Mouse (Mus musculus) embryo, embryonic 9.5 days (tissue): ENCODE results near the gene Hspa2.

Source experiments
- DNase-seq: peaks from one replicate; pipeline ENCODE4 v3.0.0-alpha.2; 2017; ENCODE audit errors: extremely low spot score

Gene Hspa2

DNA sequence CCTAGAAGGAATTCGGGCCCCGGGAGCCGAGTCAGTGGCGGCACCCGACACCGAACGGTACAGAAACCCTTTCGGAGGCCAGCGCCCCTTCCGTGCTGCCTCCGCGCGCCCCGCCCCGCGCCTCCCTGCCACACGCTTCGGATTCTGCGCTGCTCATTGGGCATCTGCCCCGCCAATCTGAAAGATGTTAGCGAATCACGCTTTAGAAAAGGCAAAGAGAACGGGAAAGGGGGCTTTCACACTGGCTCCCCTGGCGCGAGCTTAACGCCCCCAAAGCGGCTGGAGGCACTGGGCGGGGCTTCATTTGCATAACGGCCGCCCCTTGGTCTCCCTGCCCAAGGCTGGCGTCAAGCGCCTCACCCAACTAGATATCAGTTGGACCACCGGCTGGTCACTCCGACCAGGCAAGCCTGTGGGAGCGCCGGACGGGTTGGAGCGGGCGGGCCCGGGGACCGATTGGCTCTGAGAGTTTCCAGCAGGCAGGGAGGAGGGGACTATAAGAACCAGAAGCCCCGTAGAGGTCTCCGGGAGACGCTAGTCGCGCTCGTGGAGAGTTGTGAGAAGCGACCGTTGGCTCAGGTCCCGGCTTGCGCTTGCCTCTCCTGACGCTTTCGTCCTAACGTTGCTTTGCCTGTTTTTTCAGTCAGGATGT lies at the start of gene Hspa2:
Gene Hspa2, plus strand, starts transcription at position 291 of the 652 bp plus-strand sequence.
- DNase-seq, result peak; percentile 99

DNA sequence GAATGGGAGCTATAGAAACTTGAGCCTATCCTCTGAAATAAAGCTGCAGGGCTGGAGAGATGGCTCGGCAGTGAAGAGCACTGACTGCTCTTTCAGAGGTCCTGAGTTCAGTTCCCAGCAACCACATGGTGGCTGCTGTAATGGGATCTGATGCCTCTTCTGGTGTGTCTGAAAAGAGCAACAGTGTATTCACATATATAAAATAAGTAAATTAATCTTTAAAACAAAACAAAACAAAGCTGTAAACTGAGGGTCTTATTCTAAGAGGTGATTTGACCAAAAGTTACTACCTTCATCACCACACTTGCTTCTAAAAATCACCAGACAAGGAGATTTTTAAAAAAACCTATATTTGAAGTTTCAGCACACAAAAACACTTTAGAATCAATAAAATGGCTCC lies 43.1 kb upstream of the Hspa2 start:
- DNase-seq, result no peak

DNA sequence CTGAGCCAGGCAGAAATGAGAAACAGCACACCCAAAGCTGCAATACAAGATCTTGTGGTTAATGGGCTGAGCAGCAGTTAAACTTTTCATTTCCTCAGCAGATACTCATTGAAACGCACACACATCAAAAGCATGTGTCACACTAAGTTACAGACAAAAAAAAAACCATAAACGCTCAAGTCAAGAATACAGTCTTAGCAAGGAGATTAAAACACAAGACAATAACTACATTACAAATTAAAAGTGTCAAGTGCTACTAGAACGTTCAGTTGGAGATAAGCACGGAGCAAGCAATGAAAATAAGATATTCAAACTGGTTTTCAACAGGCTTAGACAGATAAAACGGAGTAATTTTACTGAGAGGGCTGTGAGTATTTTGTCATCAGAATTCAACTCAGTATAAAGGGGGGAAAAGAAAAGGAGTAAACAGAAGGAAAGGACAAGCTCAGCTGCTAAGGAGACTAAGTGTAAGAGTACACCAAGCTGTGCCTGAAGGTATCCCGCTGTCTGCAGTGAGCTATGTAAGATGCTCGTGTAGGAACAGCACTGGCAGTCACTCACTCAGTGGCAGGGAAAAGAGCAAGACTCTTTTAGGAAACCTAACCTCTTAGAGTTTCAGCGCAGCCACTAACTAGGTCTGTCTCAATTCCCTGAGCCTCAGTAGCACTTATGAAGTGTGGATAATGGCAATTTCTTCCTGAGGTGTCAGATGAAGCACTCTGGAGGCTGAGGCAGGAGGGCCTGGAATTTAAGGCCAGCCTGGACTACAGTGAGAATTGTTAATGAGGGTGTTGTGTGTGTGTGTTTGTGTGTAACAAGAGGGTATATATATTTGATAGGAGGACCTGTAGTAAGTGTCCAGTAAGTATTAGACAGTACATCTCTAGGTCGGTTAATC lies 42.3 kb upstream of the Hspa2 start:
- DNase-seq, result no peak

DNA sequence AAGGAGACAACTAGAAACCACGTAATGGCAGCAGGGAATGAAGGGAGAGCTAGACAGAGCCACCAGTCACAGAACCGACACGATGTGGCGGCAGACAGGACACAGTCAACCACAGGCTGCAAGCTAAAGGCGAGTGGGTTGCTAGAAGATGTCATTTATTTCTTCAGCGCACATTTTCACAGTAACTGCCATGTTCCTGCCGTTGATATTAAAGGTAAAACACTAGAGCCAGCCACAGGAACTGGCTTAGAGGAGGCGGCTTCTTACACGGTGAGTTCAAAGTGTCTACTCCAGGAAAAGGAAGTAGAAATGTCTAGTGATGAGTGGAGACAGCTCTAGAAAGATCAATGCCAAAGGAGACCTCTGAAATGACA lies 41.7 kb upstream of the Hspa2 start:
- no peak for DNase-seq

DNA sequence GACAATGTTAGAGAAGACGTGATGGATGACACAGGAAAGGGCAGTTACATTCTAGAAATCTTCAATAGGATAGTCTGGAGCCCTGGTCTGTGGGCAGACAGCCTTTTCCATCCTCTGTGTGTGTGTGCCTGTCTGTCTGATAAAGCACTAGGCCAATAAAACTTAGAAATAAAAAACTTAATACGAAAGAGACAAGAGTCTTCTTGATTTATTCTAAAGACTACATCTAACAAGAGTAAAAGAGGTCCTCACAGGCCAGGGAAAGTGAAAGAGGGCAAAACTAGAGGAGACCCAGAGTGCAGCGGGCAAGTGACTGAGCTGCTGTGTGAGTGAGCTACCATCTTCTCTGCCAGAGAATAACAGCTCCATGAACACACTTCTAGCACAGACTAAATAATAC lies 37.7 kb upstream of the Hspa2 start:
- DNase-seq, result no peak

DNA sequence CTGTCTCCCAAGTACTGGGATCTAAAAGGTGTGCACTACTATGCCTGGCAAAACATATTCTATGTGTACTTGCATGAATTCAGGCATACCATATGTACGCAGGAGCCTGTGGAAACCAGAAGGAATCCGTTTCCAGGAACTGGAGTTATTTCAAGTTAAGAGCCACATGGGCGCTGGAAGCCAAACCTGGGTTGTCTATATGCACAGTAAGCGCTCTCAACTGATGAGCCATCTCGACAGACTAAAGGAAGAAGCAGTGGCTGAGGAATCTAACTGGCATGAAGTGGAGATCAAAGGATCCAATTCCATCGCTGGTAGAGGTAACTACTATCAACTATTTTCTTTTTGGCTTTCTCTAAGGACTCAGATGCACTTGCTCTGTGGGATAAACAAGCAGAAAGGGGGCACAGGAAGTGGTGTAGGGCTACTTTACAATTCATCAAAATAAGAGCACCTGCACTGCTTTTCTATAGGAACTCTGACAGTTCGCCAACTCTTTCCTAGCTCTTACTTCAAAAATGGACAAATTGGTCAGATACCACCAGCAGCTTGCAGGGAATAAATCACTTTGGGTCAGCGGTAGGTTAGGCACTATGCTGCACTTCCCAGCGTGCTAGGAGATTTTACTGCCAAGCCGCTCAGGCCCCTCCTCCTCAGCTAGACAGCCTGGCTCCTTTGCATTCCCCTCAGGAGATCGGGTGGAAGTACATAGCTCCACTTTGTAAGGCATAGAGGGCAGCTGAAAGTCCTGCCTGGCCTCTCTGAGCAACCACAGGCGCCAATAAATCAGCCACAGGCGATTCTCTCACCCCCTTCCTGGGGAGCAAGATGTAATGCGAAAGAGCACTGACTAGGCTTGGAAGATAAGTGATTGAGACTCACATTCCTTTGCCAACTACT lies 36.6 kb upstream of the Hspa2 start:
- peak; percentile 59 for DNase-seq

DNA sequence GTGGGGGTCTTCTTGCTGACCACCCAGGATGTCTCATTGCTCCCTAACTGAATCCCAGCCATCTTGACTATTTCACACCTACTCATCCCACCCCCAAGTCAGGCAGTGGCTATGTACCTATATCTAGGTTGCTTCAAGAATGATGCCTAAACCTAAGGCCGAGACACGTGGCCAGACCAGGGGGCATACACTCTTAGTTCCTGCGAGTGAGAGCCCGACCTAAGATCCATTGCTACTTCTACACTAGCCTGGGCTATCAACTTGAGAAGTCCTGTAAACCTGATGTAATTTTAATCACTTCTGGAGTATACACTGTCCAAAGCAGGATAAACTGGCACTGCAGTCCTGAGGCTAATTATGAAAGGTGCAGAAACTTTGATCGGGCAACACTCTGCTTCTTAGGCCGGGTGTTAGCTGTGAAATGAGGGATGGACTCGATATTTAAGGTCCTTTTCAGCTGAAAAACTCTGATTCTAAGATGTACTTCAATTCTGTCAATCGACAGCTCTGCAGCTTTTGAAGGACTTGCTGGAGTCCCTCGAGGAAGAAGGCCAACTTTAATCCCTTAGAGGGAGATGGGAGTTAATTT lies 35.7 kb upstream of the Hspa2 start:
- DNase-seq, result peak; percentile 23

DNA sequence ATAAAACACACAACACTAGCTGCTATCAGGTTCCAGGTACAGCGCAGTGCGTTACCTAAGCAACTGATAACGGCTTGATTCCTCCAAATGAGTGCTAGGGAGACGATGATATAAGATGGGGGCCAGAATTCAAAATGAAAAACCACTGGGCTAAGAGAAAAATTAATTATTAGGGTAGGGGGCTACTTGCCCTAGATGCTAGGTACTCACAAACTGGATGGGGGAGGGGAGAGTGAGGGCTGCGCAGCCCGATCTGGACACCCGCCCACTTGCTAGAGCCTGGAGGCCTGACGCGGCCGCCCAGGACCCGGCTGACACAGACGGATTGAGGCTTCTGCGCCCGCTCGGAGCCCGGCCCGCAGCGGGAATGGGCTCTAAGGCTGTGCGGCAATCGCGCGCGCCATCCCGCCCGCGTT lies 35.2 kb upstream of the Hspa2 start:
- peak; percentile 69 for DNase-seq

DNA sequence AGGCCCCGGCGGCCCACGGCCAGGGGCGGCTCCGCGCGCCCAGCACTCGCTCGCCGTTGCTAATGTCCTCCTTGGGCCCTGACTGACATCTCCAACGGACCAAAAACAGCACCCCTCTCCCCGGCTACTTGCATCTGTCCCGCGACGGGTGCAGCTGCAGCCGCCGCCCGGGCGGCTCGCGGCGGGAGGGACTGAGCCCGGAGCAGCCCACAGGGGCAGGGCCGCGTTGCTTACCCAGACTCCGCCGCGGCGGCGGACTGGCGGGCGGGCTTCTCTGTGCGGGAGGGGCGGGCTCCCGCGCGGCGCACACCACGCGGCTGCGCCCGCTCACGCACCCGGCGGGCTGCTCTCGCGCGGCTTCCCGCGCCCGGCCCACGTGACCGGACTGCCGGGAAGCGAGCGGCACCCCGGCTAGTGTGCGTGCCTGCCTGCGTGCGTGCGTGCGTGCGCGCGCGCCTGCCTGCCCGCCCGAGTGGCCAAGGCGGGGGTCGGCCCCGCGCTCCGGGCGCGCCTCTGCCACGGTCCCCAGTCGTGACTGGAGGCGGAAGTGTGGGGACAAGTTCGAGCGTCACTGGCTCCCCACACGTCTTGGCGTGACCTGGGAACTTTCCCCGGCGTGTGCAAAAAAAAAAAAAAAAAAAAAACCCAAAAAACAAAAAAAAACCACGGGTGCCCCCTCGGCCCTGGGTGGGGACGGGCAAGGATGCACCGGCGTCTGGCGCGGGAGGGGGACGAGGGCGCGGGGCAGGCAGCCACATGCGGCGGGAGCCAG lies 34.6 kb upstream of the Hspa2 start, which contains the start of gene Zbtb25:
Gene Zbtb25, minus strand, starts transcription at position 397 of the 772 bp plus-strand sequence.
- DNase-seq, result peak; percentile 85

DNA sequence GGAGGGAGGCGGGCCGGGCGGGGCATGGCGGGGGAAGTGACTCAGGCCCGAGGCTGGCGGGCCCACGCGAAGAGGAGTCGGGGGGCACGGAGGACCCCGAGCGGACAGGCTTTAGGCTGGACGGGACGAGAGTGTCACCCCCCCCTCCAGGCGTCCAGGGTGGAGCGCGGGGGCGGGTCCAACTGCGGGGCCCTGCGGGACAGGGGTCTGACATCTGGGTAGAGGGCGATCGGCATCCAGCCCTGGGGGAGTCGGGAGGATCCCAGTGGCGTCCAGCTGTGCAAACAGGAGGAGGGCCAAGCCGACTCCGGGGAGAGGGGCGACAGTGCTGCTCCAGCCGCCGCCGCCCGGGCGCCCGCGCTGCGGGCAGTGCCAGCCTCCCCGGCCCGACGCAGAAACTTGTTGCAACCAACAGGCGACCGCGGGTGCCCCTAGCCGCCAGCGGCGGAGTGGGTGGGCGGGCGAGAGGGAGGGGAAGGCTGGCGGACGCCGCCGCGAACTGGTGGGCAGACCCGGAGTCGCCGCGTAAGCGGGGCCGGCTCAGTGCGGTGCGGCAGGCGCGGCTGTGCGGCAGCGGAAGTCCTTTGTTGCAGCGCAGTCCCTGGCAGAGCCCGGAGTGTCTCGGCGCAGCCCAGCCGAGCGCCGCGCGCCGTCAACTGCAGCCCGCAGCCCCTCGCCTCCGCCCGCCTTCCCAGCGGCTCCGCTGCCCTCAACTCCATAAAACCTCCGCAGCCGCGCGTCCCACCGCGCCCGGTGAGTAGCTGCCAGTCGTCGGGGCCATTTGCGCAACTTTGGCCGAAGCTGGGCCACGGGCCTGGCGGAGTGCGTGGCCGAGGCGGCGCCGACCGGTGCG lies 33.8 kb upstream of the Hspa2 start, which contains the start of gene Zbtb1:
Gene Zbtb1, plus strand, starts transcription at position 289 of the 853 bp plus-strand sequence.
- peak; percentile 89 for DNase-seq

DNA sequence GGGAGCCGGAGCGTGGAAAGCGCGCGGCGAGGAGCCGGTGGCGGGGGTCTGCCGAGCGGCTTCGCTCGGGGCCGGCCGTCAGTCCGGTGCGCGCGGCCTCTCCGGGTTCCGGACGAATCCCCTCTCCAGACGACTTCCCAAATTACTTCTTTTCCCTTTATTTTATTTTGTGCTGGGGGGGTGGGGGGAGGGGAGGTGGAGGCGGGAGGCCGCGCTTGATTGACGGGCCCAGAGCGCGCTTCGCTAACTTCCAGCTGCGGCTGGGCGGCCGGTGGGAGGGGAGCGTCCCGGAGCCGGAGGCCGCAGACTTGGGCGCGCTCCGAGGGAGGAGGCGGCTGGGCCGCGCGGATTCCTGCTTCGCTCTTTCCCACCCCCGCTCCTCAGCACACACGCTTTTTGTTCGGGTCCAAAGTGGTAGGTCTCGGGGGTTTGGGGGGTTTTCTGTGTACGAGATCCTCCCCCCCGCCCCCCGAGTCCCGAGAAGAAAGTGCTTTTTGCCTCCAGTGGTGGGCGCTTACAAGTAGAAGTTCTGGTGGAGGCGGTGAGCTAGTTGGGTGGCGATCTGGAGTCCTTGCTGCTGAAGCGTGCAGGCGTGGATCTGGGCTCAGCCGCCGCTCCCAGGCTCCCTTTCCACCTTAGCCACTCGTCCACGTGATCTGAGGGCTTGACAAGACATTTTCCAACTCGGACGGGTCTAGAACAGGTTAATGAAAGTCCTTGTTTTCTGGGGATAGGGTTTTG lies 33.0 kb upstream of the Hspa2 start:
- DNase-seq, result peak; percentile 85

DNA sequence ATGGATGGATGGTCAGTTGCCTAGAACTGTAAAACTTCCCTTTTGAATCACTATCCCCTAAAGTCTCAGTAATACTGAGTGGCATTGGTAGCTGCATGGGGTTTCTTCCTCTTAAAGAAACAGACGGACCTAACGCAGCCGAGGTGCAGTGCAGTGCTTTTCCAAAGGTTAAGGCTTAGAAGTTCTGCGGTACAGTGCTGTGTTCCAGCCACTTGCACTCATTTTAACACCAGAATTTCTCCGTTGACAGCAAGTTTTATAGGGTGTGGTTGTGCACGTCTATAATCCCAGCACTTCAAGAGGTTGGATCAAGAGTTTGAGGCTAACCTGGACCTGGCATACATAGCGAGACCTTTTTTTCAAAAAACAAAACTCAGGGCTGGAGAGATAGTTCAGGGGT lies 31.9 kb upstream of the Hspa2 start:
- DNase-seq, result no peak

DNA sequence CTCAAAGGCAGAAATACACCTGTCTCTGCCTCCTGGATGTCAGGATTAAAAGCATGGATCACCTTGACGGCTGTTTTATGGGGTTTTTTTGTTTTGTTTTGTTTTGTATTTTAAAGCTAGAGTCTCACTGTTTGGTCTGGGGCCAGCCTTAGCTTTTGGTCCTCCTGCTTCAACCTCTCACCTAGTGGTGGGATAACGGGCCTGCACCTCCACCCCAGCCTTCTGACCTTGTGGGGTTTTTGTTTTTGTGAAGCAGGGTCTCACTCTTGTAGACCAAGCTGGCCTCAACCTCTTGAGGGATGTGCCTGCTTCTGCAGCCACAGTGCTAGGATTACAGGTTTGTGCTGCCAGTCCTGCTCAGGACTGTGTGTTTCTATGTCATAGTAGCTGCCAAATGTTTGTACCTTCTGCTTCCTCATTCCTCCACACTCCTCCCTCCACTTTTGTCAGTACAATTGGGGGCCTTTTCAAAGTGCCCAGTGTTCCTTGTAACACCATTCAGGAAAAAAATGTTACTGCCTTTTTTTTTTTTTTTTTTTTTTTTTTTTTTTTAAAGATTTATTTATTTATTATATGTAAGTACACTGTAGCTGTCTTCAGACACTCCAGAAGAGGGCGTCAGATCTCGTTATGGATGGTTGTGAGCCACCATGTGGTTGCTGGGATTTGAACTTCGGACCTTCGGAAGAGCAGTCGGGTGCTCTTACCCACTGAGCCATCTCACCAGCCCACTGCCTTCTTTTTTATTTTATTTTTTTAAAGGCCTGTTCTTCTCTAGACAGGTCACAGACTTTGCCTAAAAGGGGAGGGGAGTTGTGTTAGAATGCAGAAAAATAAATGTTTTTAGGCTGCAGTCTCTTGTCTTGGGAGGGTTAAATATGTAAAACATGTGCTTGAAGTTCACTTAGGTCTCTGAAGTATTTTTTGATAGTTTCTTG lies 30.8 kb upstream of the Hspa2 start:
- DNase-seq, result peak; percentile 18

DNA sequence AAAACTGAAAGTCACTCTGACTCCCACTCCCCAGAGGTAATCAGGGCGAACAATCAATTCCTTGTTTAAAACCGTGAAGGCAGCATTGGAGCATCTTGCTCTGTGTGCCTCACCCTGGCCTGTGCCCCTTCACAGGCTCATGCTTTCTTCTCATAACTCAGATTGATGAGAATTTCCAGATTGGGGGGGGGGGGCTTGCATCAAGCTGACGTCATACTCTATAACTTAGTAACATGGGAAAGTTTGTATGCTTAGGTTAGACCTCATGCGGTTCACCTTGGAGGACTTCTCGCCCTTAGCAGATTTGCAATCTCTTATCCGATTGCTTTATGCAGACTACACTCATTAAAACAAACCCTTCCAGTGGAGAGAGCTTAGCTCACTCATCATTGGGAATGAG lies 30.0 kb upstream of the Hspa2 start:
- no peak for DNase-seq

DNA sequence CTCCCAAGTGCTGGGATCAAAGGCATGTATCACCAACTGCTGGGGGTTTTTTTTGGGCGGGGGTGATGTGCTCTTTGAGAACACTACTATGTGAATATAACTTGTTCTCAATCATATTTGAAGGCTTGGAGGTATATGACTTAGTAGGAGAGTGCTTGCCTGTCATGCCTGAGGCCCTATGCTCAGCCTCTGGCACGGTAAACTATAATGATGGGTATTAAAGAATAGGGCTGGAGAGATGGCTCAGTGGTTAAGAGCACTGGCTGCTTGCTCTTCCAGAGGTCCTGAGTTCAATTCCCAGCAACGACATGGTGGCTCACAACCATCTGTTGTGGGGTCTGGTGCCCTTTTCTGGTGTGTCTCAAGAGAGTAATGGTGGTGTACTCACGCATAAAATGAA lies 29.1 kb upstream of the Hspa2 start:
- no peak for DNase-seq

DNA sequence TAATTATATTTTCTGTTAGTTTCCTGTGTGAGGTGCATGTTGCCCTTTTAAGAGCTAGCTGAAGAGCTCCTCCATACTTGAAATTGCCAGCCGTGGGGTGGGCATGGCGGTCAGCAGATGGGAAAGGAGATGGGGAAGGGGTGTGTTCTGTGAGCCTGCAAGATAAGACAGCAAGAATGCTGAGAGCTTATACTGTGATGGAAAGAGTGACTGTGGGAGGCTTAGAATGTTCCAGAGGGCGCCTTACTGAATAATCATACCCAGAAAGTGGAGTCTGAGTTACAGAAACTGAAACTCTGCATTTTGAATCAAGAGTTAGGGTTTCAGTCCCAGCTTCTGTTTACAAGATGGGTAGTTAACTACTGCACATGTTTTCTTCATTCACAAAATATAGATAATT lies 28.5 kb upstream of the Hspa2 start:
- no peak for DNase-seq

DNA sequence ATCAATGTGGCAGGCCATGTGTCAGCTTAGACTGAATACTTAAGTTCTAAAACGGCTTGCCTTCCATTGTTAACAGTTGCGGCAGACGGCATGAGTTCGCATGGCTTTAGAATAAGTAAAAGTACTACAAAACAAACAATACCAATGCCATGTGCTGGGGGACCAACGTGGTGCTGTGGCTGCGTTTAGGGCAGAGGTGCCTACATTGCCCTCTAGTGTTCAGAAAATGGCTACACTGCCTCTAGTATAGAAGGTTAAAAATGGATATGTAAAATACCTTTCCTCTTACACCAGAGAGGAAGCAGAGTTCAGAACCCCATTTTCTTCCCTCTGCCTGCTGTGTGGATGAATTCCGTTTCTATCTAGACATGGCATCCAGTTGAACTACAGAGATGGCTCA lies 27.3 kb upstream of the Hspa2 start:
- peak; percentile 14 for DNase-seq

DNA sequence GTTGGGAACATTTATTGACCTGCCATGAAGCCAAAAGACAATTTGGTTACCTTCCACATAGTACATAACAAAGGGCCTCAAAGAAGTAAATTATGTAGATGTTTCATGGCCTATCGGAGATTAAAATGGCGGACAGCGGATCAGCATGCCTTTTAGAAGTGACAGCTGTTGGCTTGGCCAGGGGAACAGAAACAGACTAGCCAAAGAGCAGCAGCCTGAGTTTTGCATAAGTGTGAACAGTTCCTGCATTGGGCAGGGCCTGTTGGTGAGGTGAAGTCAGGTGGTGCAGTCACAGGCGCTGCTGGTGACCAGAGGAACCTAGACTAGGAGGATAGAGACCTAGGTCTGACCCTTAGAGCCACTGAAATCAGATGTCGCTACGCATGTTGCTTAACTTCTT lies 26.9 kb upstream of the Hspa2 start:
- no peak for DNase-seq
